Mouse (Mus musculus) G1E-ER4 (cell line): ENCODE measurements around the gene Rfx3. TPM values are rescaled to one million over a fixed set of nuclear protein-coding genes. Genes with fewer than 3 reads are reported as not detected.

Source experiments
- GATA1 ChIP-seq: IDR thresholded peaks from one replicate; pipeline ENCODE4 v1.8.0; 2012; ENCODE audit warnings: low read length, inconsistent platforms
- polyA plus RNA-seq: library from polyadenylated mRNA; stranded (reverse); fragments of >175 nt; gene quantifications from 2 replicates; pipeline ENCODE4 v1.2.3, GENCODE M21; 2012

Gene Rfx3
- polyA plus RNA-seq, 1 experiment: 0.12 TPM

GRCm38 (mm10) chr19:27935453-27935852 lies 75.5 kb downstream of the Rfx3 start:
- TF ChIP-seq GATA1: no peak

GRCm38 (mm10) chr19:27931136-27931535 lies 79.8 kb downstream of the Rfx3 start:
- no peak for TF ChIP-seq GATA1

- TF ChIP-seq GATA1: peak; percentile 70
Observed at GRCm38 (mm10) chr19:27926378-27926777, 84.6 kb downstream of the Rfx3 start.

GRCm38 (mm10) chr19:27919040-27919439 lies 91.9 kb downstream of the Rfx3 start:
- TF ChIP-seq GATA1: no peak

GRCm38 (mm10) chr19:27916446-27916845 lies 94.5 kb downstream of the Rfx3 start:
- no peak for TF ChIP-seq GATA1

GRCm38 (mm10) chr19:27906976-27907375 lies 104.0 kb downstream of the Rfx3 start:
- TF ChIP-seq GATA1: no peak

- no peak for TF ChIP-seq GATA1
Observed at GRCm38 (mm10) chr19:27905976-27906375, 105.0 kb downstream of the Rfx3 start.

GRCm38 (mm10) chr19:27905172-27905571 lies 105.8 kb downstream of the Rfx3 start:
- no peak for TF ChIP-seq GATA1

GRCm38 (mm10) chr19:27904655-27905054 lies 106.3 kb downstream of the Rfx3 start:
- no peak for TF ChIP-seq GATA1

GRCm38 (mm10) chr19:27904209-27904608 lies 106.8 kb downstream of the Rfx3 start:
- no peak for TF ChIP-seq GATA1

- no peak for TF ChIP-seq GATA1
Observed at GRCm38 (mm10) chr19:27902601-27903000, 108.4 kb downstream of the Rfx3 start.

GRCm38 (mm10) chr19:27901693-27902092 lies 109.3 kb downstream of the Rfx3 start:
- no peak for TF ChIP-seq GATA1

- TF ChIP-seq GATA1: no peak
Observed at GRCm38 (mm10) chr19:27884520-27884919, 126.4 kb downstream of the Rfx3 start.

GRCm38 (mm10) chr19:27877429-27877828 lies 133.5 kb downstream of the Rfx3 start:
- no peak for TF ChIP-seq GATA1

- TF ChIP-seq GATA1: no peak
Observed at GRCm38 (mm10) chr19:27870794-27871193, 140.2 kb downstream of the Rfx3 start.

GRCm38 (mm10) chr19:27859641-27860040 lies 151.3 kb downstream of the Rfx3 start:
- no peak for TF ChIP-seq GATA1

- no peak for TF ChIP-seq GATA1
Observed at GRCm38 (mm10) chr19:27848946-27849345, 162.0 kb downstream of the Rfx3 start.

GRCm38 (mm10) chr19:27847055-27847454 lies 163.9 kb downstream of the Rfx3 start:
- TF ChIP-seq GATA1: no peak
